Mouse (Mus musculus): ENCODE data around the gene Btbd9. TPM values are rescaled to one million over a fixed set of nuclear protein-coding genes. Genes with fewer than 3 reads are reported as not detected.

Btbd9 gene
- polyA plus RNA-seq, 1 experiment from 2014 or later, result 40.6 TPM

DNA sequence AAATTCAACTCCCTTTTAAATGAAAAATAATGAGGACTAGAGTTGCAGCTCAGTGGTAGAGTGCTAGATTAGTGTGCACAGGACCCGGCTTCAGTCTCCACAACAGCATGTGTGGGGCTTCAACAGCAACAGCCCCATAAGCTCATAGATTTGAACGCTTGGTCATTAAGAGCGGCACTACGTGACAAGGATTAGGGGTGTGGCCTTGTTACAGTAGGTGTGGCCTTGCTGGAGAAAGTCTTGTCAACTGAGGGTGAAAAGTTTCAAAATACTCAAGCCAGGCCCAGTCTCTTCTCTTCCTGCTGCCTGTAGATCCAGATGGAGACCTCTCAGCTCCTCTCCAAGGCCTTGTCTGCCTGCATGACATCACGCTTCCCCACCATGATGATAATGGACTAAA is 84.1 kb downstream of the Btbd9 start:
- H3K4me2 ChIP-seq (replicated peaks; ENCODE audit: low read depth, low read length), result no peak overlapping the region
- no peak for TF ChIP-seq EP300 (IDR thresholded peaks at IDR 0.05)
- TF ChIP-seq CTCF (IDR thresholded peaks at IDR 0.05), result no peak
- H3K36me3 ChIP-seq (ENCODE audit: insufficient read depth, low read length), result no peaks in the 10 kb centered on the region
- ATAC-seq (no peak), DNase-seq (ENCODE audit: low spot score) (no peak)
- 95% methylated on average over 5 of the region's 5 CpGs for WGBS
- no peak overlapping the region for H3K4me3 ChIP-seq (ENCODE audit: low read depth, low read length)
- H3K9ac ChIP-seq (replicated peaks; ENCODE audit: low read depth), result no peak overlapping the region
- no peaks in the 10 kb centered on the region for H3K4me1 ChIP-seq (ENCODE audit: insufficient read depth, low read depth, low read length)
- no peak overlapping the region for H3K27ac ChIP-seq (ENCODE audit: low read length)
- no peaks in the 10 kb centered on the region for H3K9me3 ChIP-seq (ENCODE audit: low read length)
- H3K27me3 ChIP-seq (replicated peaks; ENCODE audit: insufficient read depth, low read length), result no peaks in the 10 kb centered on the region

DNA sequence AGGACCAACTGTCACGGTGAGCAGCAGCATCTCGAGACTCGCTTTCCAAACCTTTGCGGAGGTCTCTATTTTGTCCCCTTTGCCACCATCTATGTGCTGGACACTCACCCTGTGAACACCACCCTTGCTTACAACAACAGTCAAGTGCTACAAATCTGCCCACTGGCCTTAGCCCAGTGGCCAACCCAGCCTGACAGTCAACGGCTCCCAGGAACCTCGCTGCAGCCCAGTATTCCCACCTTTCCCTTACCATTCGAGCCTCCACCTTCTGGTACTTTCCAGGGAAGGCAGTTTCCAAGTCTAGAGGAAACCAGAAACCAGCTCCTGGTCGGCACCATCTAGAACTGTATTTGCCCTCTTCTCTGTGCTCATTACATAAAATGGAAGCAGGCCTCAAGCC is 84.7 kb downstream of the Btbd9 start:
- H3K4me3 ChIP-seq (ENCODE audit: low read depth, low read length), result no peak overlapping the region
- no peaks in the 10 kb centered on the region for H3K4me1 ChIP-seq (ENCODE audit: insufficient read depth, low read depth, low read length)
- H3K9ac ChIP-seq (replicated peaks; ENCODE audit: low read depth), result no peak overlapping the region
- H3K36me3 ChIP-seq (ENCODE audit: insufficient read depth, low read length), result no peaks in the 10 kb centered on the region
- no peaks in the 10 kb centered on the region for H3K9me3 ChIP-seq (ENCODE audit: low read length)
- DNase-seq (ENCODE audit: low spot score) (no peak), ATAC-seq (no peak)
- H3K27ac ChIP-seq (ENCODE audit: low read length), result no peak overlapping the region
- H3K4me2 ChIP-seq (replicated peaks; ENCODE audit: low read depth, low read length), result no peak overlapping the region
- TF ChIP-seq CTCF (IDR thresholded peaks at IDR 0.05), result no peak
- no peak for TF ChIP-seq EP300 (IDR thresholded peaks at IDR 0.05)
- H3K27me3 ChIP-seq (replicated peaks; ENCODE audit: insufficient read depth, low read length), result no peaks in the 10 kb centered on the region
- WGBS, result 96% methylated on average over 8 of the region's 8 CpGs

DNA sequence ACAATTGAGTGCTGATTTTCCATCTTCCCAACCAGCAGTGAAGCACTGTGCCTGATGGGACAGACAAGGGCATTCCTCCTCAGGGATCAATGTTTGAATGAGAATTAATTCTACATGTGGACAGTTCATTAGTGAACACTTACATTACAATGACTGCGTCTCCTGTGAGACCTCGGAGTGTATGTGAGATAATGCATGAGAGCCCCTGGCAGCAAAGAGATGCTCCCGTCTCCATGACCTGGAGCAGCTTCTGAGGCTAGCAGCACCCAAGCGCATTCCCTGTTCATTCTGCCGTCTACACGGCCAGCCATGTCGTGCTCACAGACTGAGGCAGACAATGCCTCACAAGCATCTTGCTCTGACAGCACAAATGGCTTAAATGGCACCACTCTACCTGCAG is 85.7 kb downstream of the Btbd9 start:
- 89% methylated on average over 7 of the region's 7 CpGs for WGBS
- ATAC-seq (no peak), DNase-seq (ENCODE audit: low spot score) (no peak)
- Histone ChIP-seq H3K4me2 (replicated peaks; ENCODE audit: low read depth, low read length) (no peak overlapping the region), H3K4me3 (ENCODE audit: low read depth, low read length) (no peak overlapping the region), H3K27ac (ENCODE audit: low read length) (no peak overlapping the region), H3K27me3 (replicated peaks; ENCODE audit: insufficient read depth, low read length) (no peaks in the 10 kb centered on the region), H3K9me3 (ENCODE audit: low read length) (no peaks in the 10 kb centered on the region), H3K36me3 (ENCODE audit: insufficient read depth, low read length) (no peaks in the 10 kb centered on the region), H3K4me1 (ENCODE audit: insufficient read depth, low read depth, low read length) (no peaks in the 10 kb centered on the region), H3K9ac (replicated peaks; ENCODE audit: low read depth) (no peak overlapping the region)
- TF ChIP-seq CTCF (IDR thresholded peaks at IDR 0.05), result no peak
- TF ChIP-seq EP300 (IDR thresholded peaks at IDR 0.05), result no peak

DNA sequence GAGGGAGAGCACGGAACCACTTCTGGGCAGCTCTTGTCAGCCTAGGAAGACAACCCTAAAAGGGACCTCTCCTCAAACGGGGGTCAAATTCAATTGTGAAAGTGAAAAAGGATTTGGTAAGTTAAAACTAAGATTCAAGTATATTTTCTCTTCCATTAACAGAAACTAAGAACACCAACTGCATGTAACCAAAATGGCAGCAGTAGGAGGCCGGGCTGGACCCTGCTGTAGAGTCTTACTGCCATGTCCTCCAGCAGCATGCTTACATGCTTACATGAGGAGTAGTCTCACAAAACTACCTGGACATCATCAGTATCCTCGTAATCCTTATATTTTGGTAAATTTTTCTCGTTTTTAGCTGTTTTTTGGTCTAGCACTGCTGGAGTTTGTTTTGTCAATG is 86.2 kb downstream of the Btbd9 start:
- WGBS, result 92% methylated on average over 5 of the region's 5 CpGs
- Histone ChIP-seq H3K4me1 (ENCODE audit: insufficient read depth, low read depth, low read length) (no peaks in the 10 kb centered on the region), H3K4me3 (ENCODE audit: low read depth, low read length) (no peak overlapping the region), H3K27me3 (replicated peaks; ENCODE audit: insufficient read depth, low read length) (no peaks in the 10 kb centered on the region), H3K9me3 (ENCODE audit: low read length) (no peaks in the 10 kb centered on the region), H3K4me2 (replicated peaks; ENCODE audit: low read depth, low read length) (no peak overlapping the region), H3K9ac (replicated peaks; ENCODE audit: low read depth) (no peak overlapping the region), H3K27ac (ENCODE audit: low read length) (no peak overlapping the region), H3K36me3 (ENCODE audit: insufficient read depth, low read length) (no peaks in the 10 kb centered on the region)
- DNase-seq (ENCODE audit: low spot score) (no peak), ATAC-seq (no peak)
- TF ChIP-seq EP300 (IDR thresholded peaks at IDR 0.05) (no peak), CTCF (IDR thresholded peaks at IDR 0.05) (no peak)

DNA sequence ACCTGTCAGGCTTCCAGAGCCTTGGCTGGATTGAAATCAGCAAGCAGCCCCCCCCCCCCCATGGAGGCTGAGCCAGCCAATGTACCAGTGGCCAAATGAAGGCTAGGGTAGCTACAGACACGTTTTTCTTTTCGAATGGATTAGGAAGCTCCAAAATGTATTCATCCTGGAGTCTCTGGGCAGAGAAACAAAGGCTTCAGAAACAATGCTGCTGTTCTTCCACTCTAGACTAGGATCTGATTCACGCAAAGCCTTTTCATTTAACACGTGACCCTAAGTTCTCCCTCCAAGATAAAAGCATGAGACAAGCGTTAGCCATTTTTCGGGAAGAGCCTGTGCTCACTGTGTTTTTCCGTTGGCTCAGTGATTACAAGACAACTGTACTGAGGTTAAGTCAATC is 86.7 kb downstream of the Btbd9 start:
- DNase-seq (ENCODE audit: low spot score), result no peak
- Histone ChIP-seq H3K27me3 (replicated peaks; ENCODE audit: insufficient read depth, low read length) (no peaks in the 10 kb centered on the region), H3K36me3 (ENCODE audit: insufficient read depth, low read length) (no peaks in the 10 kb centered on the region), H3K27ac (ENCODE audit: low read length) (no peak overlapping the region), H3K9me3 (ENCODE audit: low read length) (no peaks in the 10 kb centered on the region), H3K4me2 (replicated peaks; ENCODE audit: low read depth, low read length) (no peak overlapping the region), H3K4me1 (ENCODE audit: insufficient read depth, low read depth, low read length) (no peaks in the 10 kb centered on the region), H3K4me3 (ENCODE audit: low read depth, low read length) (no peak overlapping the region), H3K9ac (replicated peaks; ENCODE audit: low read depth) (no peak overlapping the region)
- ATAC-seq, result no peak
- TF ChIP-seq EP300 (IDR thresholded peaks at IDR 0.05) (no peak), CTCF (IDR thresholded peaks at IDR 0.05) (no peak)
- 82% methylated on average over 7 of the region's 7 CpGs for WGBS

DNA sequence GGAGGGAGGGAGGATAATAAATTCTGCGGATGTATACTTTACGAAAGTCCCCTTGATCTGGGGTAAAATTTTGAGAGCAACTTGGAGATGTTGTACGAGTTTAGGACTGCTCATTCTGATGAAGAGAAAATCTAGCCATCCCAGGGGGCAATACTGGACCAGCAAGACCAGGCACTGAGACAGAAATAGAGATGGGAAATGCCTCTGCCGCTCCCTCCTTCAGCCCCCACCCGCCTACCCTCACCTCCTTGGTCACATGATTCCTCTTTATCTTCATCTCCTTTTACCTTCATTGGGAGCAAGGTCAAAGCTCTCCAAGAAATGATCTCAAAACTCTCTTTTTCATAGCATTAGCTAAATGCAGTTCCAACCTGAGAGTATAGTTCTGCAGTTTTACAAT is 88.6 kb downstream of the Btbd9 start:
- H3K4me2 ChIP-seq (replicated peaks; ENCODE audit: low read depth, low read length), result no peak overlapping the region
- ATAC-seq (no peak), DNase-seq (ENCODE audit: low spot score) (no peak)
- H3K4me3 ChIP-seq (ENCODE audit: low read depth, low read length), result no peak overlapping the region
- H3K9me3 ChIP-seq (ENCODE audit: low read length), result no peaks in the 10 kb centered on the region
- no peaks in the 10 kb centered on the region for H3K36me3 ChIP-seq (ENCODE audit: insufficient read depth, low read length)
- no peak overlapping the region for H3K9ac ChIP-seq (replicated peaks; ENCODE audit: low read depth)
- H3K27ac ChIP-seq (ENCODE audit: low read length), result no peak overlapping the region
- TF ChIP-seq EP300 (IDR thresholded peaks at IDR 0.05) (no peak), CTCF (IDR thresholded peaks at IDR 0.05) (no peak)
- no peaks in the 10 kb centered on the region for H3K4me1 ChIP-seq (ENCODE audit: insufficient read depth, low read depth, low read length)
- no peaks in the 10 kb centered on the region for H3K27me3 ChIP-seq (replicated peaks; ENCODE audit: insufficient read depth, low read length)
- WGBS, result 79% methylated on average over 5 of the region's 5 CpGs
